Mouse (Mus musculus): Measurements from ENCODE around the gene Itpr2.

DNA sequence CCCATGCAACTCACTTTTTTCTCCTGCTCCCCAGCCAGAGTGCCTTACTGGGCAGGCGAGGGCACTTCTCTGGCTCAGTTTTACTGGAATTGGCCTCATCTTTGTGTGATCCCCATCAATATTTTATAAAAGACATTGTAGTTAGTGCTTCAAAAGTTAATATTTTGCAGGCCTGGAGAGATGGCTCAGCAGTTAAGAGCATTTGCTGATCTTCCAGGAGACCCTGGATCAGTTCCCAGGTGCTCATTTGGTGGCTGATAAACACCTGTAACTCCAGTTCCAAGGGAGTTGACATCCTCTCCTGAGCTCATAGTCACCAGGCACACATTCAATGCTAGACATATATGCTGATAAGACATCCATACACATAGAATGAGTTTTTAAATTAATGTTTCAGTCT is 376.4 kb downstream of the Itpr2 start:
- no peak for TF ChIP-seq TAL1 (IDR thresholded peaks at IDR 0.05; ENCODE audit: low read length)
- no peak for TF ChIP-seq GATA1 (IDR thresholded peaks at IDR 0.05; ENCODE audit: low read length)
